Mouse (Mus musculus) adrenal gland, postnatal 4 days (tissue): Measurements from ENCODE around the gene Timm10. TPM values are rescaled to one million over a fixed set of nuclear protein-coding genes. Genes with fewer than 3 reads are reported as not detected.

Source experiments
- DNase-seq, 2 experiments: peaks; one replicate each; pipeline ENCODE4 v3.0.0; 2021 to 2022; ENCODE audit warnings: low spot score in 2 of 2, mixed read lengths in 2 of 2
- total RNA-seq, 2 experiments: library from RNA; stranded (reverse); gene quantifications; 2 replicates each; pipeline ENCODE4 v1.2.3; 2021

Timm10 gene
- total RNA-seq, 2 experiments from 2014 or later: 40.5 to 43.7 TPM

- DNase-seq: peak; percentile 41 to 47
Measured at GRCm38 (mm10) chr2:84851130-84852040, 24.6 kb downstream of the Timm10 start.

DNA sequence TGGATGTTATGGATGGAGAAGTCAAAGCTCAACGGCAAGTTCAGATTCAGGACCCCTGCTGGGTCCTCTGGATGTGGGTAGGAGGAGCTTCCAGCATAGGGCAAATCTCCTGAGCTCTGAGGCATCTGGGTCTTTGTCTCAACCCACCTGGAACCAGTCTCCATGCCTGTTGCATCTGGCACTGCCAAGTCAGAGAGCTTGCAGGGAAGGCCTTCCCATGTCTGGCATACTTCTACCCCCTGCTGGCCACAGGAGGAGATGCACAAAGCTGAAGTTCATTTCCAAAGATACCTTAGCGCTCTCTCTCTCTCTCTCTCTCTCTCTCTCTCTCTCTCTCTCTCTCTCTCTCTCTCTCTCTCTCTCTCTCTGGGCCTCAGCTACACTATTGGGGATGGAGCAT is 28.9 kb downstream of the Timm10 start:
- DNase-seq: peak in 1 of 2 experiments; percentile 17

DNA sequence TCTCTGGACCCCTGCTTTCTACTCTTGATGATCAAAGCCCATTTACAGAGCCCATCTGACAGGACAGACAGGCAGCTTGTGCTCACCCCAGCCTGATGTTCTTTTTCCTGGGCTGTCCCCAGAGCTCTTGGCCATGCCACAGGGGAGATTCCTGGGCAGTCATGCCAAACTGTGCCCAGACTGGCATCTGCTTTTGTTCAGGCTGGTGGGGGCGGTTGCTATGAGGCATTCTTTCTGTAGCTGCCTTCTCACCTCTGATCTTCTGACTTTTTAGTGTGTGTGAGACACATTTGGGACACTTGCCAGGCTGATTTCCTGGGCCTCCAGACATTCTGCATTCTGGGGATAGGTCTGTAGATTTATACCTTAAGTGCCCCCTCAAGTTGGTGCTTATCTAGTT is 31.8 kb downstream of the Timm10 start:
- DNase-seq: no peak

- no peak for DNase-seq
Measured at GRCm38 (mm10) chr2:84859991-84860780, 33.4 kb downstream of the Timm10 start.

GRCm38 (mm10) chr2:84861430-84861829 is 34.6 kb downstream of the Timm10 start:
- DNase-seq: no peak

DNA sequence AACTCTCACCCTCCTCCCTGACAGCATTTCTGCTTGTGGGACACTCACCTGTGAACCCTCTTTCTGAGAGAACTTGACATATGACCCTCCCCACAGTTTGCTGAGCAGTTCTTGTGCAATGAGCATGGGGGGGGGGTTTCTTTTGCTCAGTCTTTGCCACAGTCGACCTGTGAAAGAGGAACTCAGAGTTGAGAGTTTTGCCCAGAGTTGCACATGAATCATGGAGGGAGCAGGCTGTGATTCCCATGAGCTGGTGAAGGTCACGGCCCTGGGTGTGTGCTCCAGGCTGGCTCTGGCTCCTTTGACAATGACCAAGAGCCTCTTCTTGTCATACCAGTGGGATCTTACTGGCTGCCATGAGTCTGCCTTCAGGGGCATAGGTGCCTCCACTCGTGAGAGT is 35.4 kb downstream of the Timm10 start:
- DNase-seq: no peak

DNA sequence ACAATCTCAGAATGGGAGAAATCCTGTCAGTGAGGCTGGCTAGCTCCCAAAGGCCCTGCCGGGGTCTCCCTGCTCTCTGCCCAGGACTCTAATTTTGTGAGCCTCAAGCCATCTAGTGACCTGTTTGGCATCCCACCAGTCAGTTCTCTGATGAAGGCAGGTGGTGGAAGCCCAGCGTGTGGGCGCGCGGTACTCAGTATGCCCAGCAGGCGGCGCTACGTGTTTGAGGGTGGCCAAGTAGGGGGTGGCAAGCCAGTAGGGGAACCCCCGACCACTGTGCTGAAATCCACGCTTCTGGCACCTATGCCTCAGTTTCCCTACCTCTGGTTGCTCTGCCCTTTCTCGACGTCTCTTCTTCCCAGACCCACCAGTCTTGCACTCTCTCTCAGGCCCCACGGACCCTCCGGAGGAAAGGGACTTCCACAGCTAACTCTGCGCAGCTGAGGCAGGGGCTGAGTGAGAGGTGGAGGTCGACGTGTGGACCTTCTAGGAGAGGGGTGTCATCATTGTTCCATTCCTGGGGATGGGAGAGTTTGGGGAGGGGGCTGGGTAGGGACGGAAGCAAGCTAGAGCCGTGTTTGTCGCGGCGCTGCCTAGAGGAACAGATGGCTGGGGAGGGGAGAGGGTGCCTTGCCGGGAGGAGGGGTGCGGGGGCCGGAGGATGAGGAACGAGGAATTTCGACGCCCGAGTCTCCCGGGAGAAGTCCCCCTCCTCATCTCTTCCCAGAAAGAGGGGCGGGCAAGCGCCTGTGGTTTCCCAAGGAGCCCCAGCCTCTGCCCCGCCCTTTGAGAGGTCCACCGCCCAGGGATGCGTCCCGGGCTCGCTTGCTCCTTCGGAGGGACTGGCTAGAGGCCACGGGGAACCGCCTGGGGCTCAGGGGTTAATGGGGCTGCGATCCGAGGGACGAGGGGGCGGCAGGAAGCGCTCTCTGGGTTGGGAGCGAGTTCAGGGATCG is 39.1 kb downstream of the Timm10 start:
- no peak for DNase-seq

DNA sequence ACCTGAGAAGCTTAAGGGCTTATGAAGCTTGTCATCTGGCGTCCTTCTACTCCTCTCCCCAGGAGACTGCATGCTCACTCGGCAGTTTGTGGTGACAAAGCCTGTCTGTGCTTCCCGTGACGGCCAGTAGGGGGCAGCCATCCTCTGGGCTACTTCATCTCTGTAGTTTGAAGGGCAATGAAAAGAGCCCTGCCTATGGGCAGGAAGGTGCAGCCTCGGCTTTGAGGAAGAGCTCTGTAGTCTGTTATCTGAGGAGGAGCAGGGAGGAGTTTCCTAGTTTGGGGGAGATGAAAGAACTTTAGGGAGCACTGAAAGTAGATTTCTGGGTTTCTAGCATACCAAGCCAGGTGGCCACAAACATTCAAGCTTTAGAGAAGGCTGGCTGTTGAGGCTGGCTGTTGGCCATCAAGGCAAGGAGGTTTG is 41.7 kb downstream of the Timm10 start:
- DNase-seq: peak in 1 of 2 experiments; percentile 58

DNA sequence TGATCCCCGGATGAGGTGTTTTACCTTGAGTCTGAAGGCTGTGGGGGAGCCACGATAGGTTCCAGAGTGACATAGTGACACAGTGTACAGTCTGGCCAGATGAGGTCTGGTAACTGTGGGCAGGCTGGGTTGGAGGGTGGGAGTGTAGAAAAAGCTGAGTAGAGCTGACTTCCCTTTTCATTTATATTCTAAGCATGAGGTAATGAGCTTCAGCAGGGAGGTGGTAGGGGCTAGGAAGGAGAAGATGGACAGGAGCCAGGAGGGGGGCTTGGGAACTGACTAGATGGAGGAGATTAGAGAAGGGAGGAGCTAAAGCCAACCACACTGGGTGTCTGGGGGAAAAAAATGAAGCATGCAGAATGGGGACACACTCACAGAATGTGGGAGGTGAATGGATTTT is 42.2 kb downstream of the Timm10 start:
- DNase-seq: no peak

GRCm38 (mm10) chr2:84870623-84871160 is 43.9 kb downstream of the Timm10 start:
- no peak for DNase-seq

GRCm38 (mm10) chr2:84872105-84872716 is 45.4 kb downstream of the Timm10 start:
- no peak for DNase-seq

GRCm38 (mm10) chr2:84875842-84876241 is 49.0 kb downstream of the Timm10 start:
- DNase-seq: no peak

Other genes starting within 250 kb of the Timm10 start
- 100 to 1,000 TPM; 157 to 165 TPM for gene Ctnnd1, start 176.2 kb upstream of the Timm10 start, total RNA-seq
- gene Btbd18, start 167.9 kb upstream of the Timm10 start, total RNA-seq: under 1 TPM; 0.22 to 0.42 TPM
- gene Selenoh, start 156.2 kb upstream of the Timm10 start, total RNA-seq: 10 to 100 TPM; 87.7 to 89.0 TPM
- not detected for gene Gm28635, start 149.0 kb upstream of the Timm10 start, total RNA-seq
- 10 to 100 TPM; 26.7 to 28.6 TPM for gene Med19, start 148.6 kb upstream of the Timm10 start, total RNA-seq
- gene Tmx2, start 147.9 kb upstream of the Timm10 start, total RNA-seq: 100 to 1,000 TPM; 114 to 116 TPM
- gene Zdhhc5, start 111.8 kb upstream of the Timm10 start, total RNA-seq: 10 to 100 TPM; 52.5 to 61.7 TPM
- 10 to 100 TPM; 13.0 to 15.2 TPM for gene Clp1, start 99.6 kb upstream of the Timm10 start, total RNA-seq
- 10 to 100 TPM; 12.0 to 18.2 TPM for gene Ypel4, start 92.9 kb upstream of the Timm10 start, total RNA-seq
- 1 to 10 TPM; 8.3 to 9.1 TPM for gene Gm19426, start 83.3 kb upstream of the Timm10 start, total RNA-seq
- gene Serping1, start 51.6 kb upstream of the Timm10 start, total RNA-seq: 10 to 100 TPM; 64.5 to 76.4 TPM
- gene Ube2l6, start 28.2 kb upstream of the Timm10 start, total RNA-seq: 10 to 100 TPM; 31.1 to 35.4 TPM
- 1 to 10 TPM; 1.8 to 3.9 TPM for gene Smtnl1, start 4.3 kb upstream of the Timm10 start, total RNA-seq
- 10 to 100 TPM in 1 of 2 experiments, 1 to 10 TPM in 1; 8.8 to 11.1 TPM for gene Slc43a1, start 11.9 kb downstream of the Timm10 start, total RNA-seq
- gene Rtn4rl2, start 59.7 kb downstream of the Timm10 start, total RNA-seq: 1 to 10 TPM; 2.2 to 3.4 TPM
- gene Slc43a3, start 109.6 kb downstream of the Timm10 start, total RNA-seq: 10 to 100 TPM; 66.4 to 68.4 TPM
- gene Prg2, start 153.5 kb downstream of the Timm10 start, total RNA-seq: 1 to 10 TPM; 2.2 to 7.8 TPM
- gene Prg3, start 161.2 kb downstream of the Timm10 start, total RNA-seq: under 1 TPM; 0.50 to 0.73 TPM
- gene Ssrp1, start 210.2 kb downstream of the Timm10 start, total RNA-seq: 100 to 1,000 TPM; 184 to 197 TPM
- gene P2rx3, start 210.5 kb downstream of the Timm10 start, total RNA-seq: 1 to 10 TPM; 1.8 to 2.1 TPM
- 100 to 1,000 TPM; 138 to 142 TPM for gene Tnks1bp1, start 221.0 kb downstream of the Timm10 start, total RNA-seq